24 mouse cellular contexts compared by ENCODE assay signal in the genomic region with DNA sequence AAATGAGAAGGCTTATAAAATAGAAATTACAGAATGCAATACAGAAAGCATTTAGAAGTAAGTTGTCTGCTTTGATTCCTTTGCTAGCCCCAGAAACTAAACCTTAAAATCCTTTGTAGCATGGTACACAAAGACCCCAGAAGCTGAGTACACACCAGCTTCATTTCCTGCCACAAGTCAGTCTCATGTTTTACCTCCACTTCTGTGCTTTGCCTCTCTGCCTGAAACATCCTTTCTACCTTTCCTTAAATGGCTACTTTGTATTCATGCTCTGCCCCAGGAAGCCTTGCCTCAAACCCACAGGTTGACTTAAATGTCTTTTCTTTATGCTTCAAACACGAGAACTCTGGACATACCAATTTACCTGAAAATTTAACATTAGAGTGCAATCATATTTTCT. TPM values are rescaled to one million over a fixed set of nuclear protein-coding genes. Genes with fewer than 3 reads are reported as not detected.
DNase-seq lines count a peak whose midpoint lies in the region; ATAC-seq and TF ChIP-seq lines count a peak whose summit lies in the region.
"Had no signal": no experiment of that assay in that cellular context is flagged by ENCODE, and none has a peak within 500 bp of the region (broad histone marks: within the 10 kb centered on the region; RNA-seq: fewer than 3 reads in every experiment).

No protein-coding gene starts in this region.

- no peaks in the 10 kb centered on the region for H3K27me3 ChIP-seq in spleen, adult 2 months (ENCODE audit: control insufficient read depth, insufficient read depth, low read length)
- H3K27me3 ChIP-seq: embryonic facial prominence, embryonic 13.5 days; forebrain, embryonic 12.5 days; limb, embryonic 15.5 days; liver, embryonic 15.5 days; stomach, embryonic 15.5 days had no signal

- H3K4me3 ChIP-seq in spleen, adult 2 months (ENCODE audit: extremely low read depth, insufficient read depth, insufficient read length), result peak overlapping the region; percentile 31; the same call in 1 of the 2 replicates
- H3K4me3 ChIP-seq: embryonic facial prominence, embryonic 13.5 days; erythroblast, embryonic 14.5 days; forebrain, embryonic 12.5 days; hindbrain, embryonic 10.5 days; limb, embryonic 15.5 days; liver, embryonic 15.5 days; stomach, embryonic 15.5 days had no signal

- H3K4me1 ChIP-seq in spleen, adult 2 months (ENCODE audit: control insufficient read depth, insufficient read depth, insufficient read length), result peaks cover 7% of the 10 kb centered on the region
- H3K4me1 ChIP-seq: stomach, embryonic 15.5 days had no signal

- ATAC-seq in CD4-positive, CD25-positive, alpha-beta regulatory T cell, adult 4 months, result peak; percentile 14
- peak; percentile 20 for ATAC-seq in inflammation-experienced regulatory T-cells, adult 6 months
- no peak for ATAC-seq in cerebellum, adult (ENCODE audit: insufficient number of reproducible peaks, low FRiP score, low TSS enrichment)
- ATAC-seq: hindbrain, postnatal 0 days; lung, postnatal 0 days had no signal

- WGBS in spleen, adult 2 months, result 8% methylated on average over 1 of the region's 1 CpGs

- peak in 1 of 2 experiments; percentile 44 for DNase-seq in spleen, adult 2 months (ENCODE audit: low read depth in 1 of 2, low spot score in 2 of 2)
- DNase-seq in spleen, postnatal 4 days (ENCODE audit: low spot score in 2 of 2), result no peak
- DNase-seq in thymus, postnatal 25 days, result peak; percentile 46
- no peak for DNase-seq in heart, postnatal 4 days
- DNase-seq: B cell, adult 2 months; cerebellum, adult 18-20 months; cerebellum, postnatal 36 days; embryo, embryonic 11 days; kidney, adult 18-20 months; kidney, postnatal 10 days; left cerebral cortex, postnatal 4 days had no signal

- TF ChIP-seq CTCF in spleen, adult 2 months (IDR thresholded peaks at IDR 0.05; ENCODE audit: extremely low read depth, insufficient read depth, insufficient read length, insufficient replicate concordance), result no peak

- peaks cover 8% of the 10 kb centered on the region; the same call in 1 of the 2 replicates for H3K36me3 ChIP-seq in spleen, adult 2 months (ENCODE audit: control insufficient read depth, insufficient read depth, low read length)
- H3K36me3 ChIP-seq: embryonic facial prominence, embryonic 13.5 days; forebrain, embryonic 12.5 days; hindbrain, embryonic 10.5 days; limb, embryonic 15.5 days; liver, embryonic 15.5 days; stomach, embryonic 15.5 days had no signal

- H3K27ac ChIP-seq in spleen, adult 2 months (ENCODE audit: insufficient read depth, low read length), result peak overlapping the region; percentile 49
- H3K27ac ChIP-seq: embryonic facial prominence, embryonic 13.5 days; forebrain, embryonic 12.5 days; hindbrain, embryonic 10.5 days; hindbrain, postnatal 0 days; limb, embryonic 15.5 days; liver, embryonic 15.5 days; macrophage; stomach, embryonic 15.5 days had no signal

- TF ChIP-seq POLR2A in spleen, adult 2 months (IDR thresholded peaks at IDR 0.05; ENCODE audit: low read depth, low read length), result no peak

RNA-seq across cellular contexts. Expression of a gene that starts 3.7 kb away (rescaled TPM):
- polyA plus RNA-seq in spleen, adult 2 months (2012; rRNA removed), result 25.7 and 30.0 TPM in 2 replicates
- 100 to 1,000 TPM; 437 to 460 TPM for polyA plus RNA-seq in CD4-positive, CD25-positive, alpha-beta regulatory T cell, adult 4 months (2017; shearing (Covaris generic))
- polyA plus RNA-seq in inflammation-experienced regulatory T-cells, adult 6 months (2017; shearing (Covaris generic)), result 100 to 1,000 TPM; 464 to 513 (median 490) TPM
- 10 to 100 TPM; 18.9 to 23.2 TPM for total RNA-seq in heart, postnatal 4 days (2021)

Comparison
In these comparisons a context has a peak if more than half of its experiments do, and no peak if none do; other contexts are left out.
1. RNA of a gene that starts 3.7 kb away (polyA plus RNA-seq): 464 to 513 TPM in inflammation-experienced regulatory T-cells, adult 6 months and 437 to 460 TPM in CD4-positive, CD25-positive, alpha-beta regulatory T cell, adult 4 months; 25.7 to 30.0 TPM in spleen, adult 2 months; every median in the first group is over 10 times any median in the second.